Mouse (Mus musculus) liver, embryonic 14.5 days (tissue): ENCODE results near the gene Whamm. TPM values are rescaled to one million over a fixed set of nuclear protein-coding genes. Genes with fewer than 3 reads are reported as not detected.

Experiments
- ATAC-seq: fragments of 200-750 bp; cut with Nextera tagmentation; 2 replicates; pipeline ENCODE4 v1.8.0; 2017; ENCODE audit warnings: moderate number of reproducible peaks, mild to moderate bottlenecking, moderate library complexity; ENCODE audit not compliant: insufficient read depth
- DNase-seq, 3 experiments: peaks; one replicate each; pipeline ENCODE4 v3.0.0-alpha.2; 2012 to 2013; ENCODE audit warnings: low read depth in 3 of 3, low spot score in 3 of 3
- H3K27ac ChIP-seq: fragments of 300-500 bp; sonication (generic); 2 replicates; pipeline ENCODE4 v1.5.1; 2014; ENCODE audit warnings: moderate library complexity, mild to moderate bottlenecking, control low read depth, inconsistent platforms
- H3K27me3 ChIP-seq: fragments of 300-500 bp; sonication (generic); 2 replicates; pipeline ENCODE4 v1.6.1; 2014; ENCODE audit warnings: mild to moderate bottlenecking, low read length, moderate library complexity; ENCODE audit not compliant: control insufficient read depth, insufficient read depth
- H3K36me3 ChIP-seq: fragments of 300-500 bp; sonication (generic); replicated peaks from 2 replicates; pipeline ENCODE4 v1.6.1; 2014; ENCODE audit warnings: low read depth; ENCODE audit not compliant: control insufficient read depth, insufficient read depth
- H3K4me1 ChIP-seq, 2 experiments: fragments of 200-500 bp in 1 of 2; fragments of 300-500 bp in 1 of 2; sonication (generic) in 1 of 2; replicated peaks; 2 replicates each; pipeline ENCODE4 v1.6.1; 2012 to 2014; ENCODE audit warnings: antibody characterized with exemption in 1 of 2, inconsistent platforms in 1 of 2, low read length in 1 of 2; ENCODE audit not compliant: control insufficient read depth in 2 of 2, insufficient read depth in 2 of 2
- H3K4me2 ChIP-seq: fragments of 300-500 bp; sonication (generic); 2 replicates; pipeline ENCODE4 v1.6.1; 2014; ENCODE audit warnings: low read depth, mild to moderate bottlenecking, control low read depth, moderate library complexity
- H3K4me3 ChIP-seq, 2 experiments: fragments of 200-500 bp in 1 of 2; fragments of 300-500 bp in 1 of 2; sonication (generic) in 1 of 2; 2 replicates each; pipeline ENCODE4 v1.5.1; 2012 to 2014; ENCODE audit warnings: low read depth in 2 of 2, low read length in 2 of 2, mild to moderate bottlenecking in 2 of 2, control low read depth in 1 of 2, inconsistent platforms in 1 of 2, moderate library complexity in 1 of 2; ENCODE audit not compliant: insufficient read depth in 1 of 2
- H3K9ac ChIP-seq: fragments of 300-500 bp; sonication (generic); replicated peaks from 2 replicates; pipeline ENCODE4 v1.6.1; 2014; ENCODE audit warnings: mild to moderate bottlenecking, control low read depth, moderate library complexity
- H3K9me3 ChIP-seq: fragments of 300-500 bp; sonication (generic); 2 replicates; pipeline ENCODE4 v1.6.1; 2016; ENCODE audit warnings: low read length, mixed read lengths; ENCODE audit not compliant: control insufficient read depth
- CTCF ChIP-seq: IDR thresholded peaks from 2 replicates; pipeline ENCODE4 v1.5.1; 2016; ENCODE audit warnings: antibody characterized with exemption, low read depth, control low read depth
- EP300 ChIP-seq: IDR thresholded peaks from 2 replicates; pipeline ENCODE4 v1.6.1; 2016; ENCODE audit warnings: antibody characterized with exemption, low read depth
- WGBS: fragments of 180-500 bp; shearing (Covaris S2); extraction: QIAGEN DNeasy Blood & Tissue Kit; methylation state at CpG from one replicate; pipeline ENCODE4 v1.1.7; 2014; ENCODE audit not compliant: insufficient replicate concordance; 5-methylcytosine and 5-hydroxymethylcytosine counted together
- microRNA counts: library from miRNA; unstranded; fragments of <30 nt; microRNA quantifications from one replicate; lab custom pipeline; 2016
- polyA plus RNA-seq, 2 experiments: library from polyadenylated mRNA; depleted of rRNA in 1 of 2; stranded (reverse) in 1 of 2; unstranded in 1 of 2; fragments of >200 nt; fragmentation: Nextera tagmentation in 1 of 2; extraction: Ambion mirVana in 1 of 2; gene quantifications; 2 replicates each; pipeline versions ENCODE4 v1.2.1 to v1.2.3; 2012 to 2014

Whamm gene
- polyA plus RNA-seq, 2 experiments = 6.3 to 6.9 TPM

GRCm38 (mm10) chr7:81626460-81626859 lies 55.4 kb downstream of the Whamm start:
- Histone ChIP-seq H3K4me2 (no peak overlapping the region), H3K9ac (no peak overlapping the region), H3K36me3 (no peaks in the 10 kb centered on the region), H3K4me3 (no peak overlapping the region), H3K4me1 (no peaks in the 10 kb centered on the region), H3K27me3 (no peaks in the 10 kb centered on the region), H3K27ac (no peak overlapping the region), H3K9me3 (no peaks in the 10 kb centered on the region)
- TF ChIP-seq CTCF (peak; percentile 78), EP300 (no peak)
- 66% methylated on average over 2 of the region's 2 CpGs for WGBS
- DNase-seq = peak in 1 of 3 experiments; percentile 7
- no peak for ATAC-seq

DNA sequence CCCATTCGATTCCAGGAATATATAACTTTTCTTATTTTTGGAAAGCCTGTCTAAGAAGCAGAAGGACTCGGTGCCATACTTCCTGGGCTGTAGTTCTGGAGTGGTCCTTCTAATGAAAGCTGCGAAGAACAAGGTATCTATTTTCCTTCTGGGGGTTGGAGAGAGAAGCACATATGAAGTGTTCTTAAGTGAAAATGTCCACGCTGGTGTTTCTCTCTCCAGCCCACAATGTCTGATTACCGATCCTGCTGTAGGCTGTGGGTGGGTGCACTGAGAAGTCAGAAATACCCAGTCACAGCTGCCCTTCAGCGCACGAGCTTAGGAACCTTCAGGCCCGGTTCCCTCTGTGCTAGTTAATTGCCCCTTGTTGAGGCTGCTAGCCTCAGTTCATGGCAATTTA lies 60.2 kb downstream of the Whamm start:
- H3K27me3 ChIP-seq = no peaks in the 10 kb centered on the region
- ATAC-seq = no peak
- no peak overlapping the region for H3K4me2 ChIP-seq
- WGBS = 72% methylated on average over 8 of the region's 8 CpGs
- H3K9ac ChIP-seq = no peak overlapping the region
- no peaks in the 10 kb centered on the region for H3K4me1 ChIP-seq
- DNase-seq = no peak
- no peaks in the 10 kb centered on the region for H3K9me3 ChIP-seq
- no peak overlapping the region for H3K27ac ChIP-seq
- H3K4me3 ChIP-seq = no peak overlapping the region
- no peak for TF ChIP-seq EP300
- TF ChIP-seq CTCF = no peak
- no peaks in the 10 kb centered on the region for H3K36me3 ChIP-seq

DNA sequence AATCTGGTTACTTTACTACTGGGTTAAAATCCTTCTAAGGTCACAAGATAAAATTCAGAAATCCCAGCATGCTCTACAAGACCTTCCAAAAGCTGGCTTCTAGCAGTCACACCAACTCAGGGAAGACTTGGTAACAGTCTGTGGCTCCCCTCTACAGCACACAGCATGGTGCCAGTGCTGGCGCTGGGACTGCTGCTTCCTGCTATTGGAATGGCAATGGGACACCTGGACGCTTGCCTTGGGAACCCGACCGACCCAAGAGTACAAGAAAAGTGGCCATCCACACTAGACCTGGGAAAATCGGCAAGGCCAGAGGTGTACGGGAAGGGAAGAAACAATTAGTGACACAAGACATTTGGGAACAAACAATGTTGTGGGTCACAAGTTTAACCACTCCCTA lies 61.5 kb downstream of the Whamm start:
- no peak overlapping the region for H3K27ac ChIP-seq
- H3K4me1 ChIP-seq = no peaks in the 10 kb centered on the region
- no peaks in the 10 kb centered on the region for H3K36me3 ChIP-seq
- ATAC-seq (no peak), DNase-seq (no peak)
- WGBS = 69% methylated on average over 6 of the region's 6 CpGs
- H3K4me3 ChIP-seq = no peak overlapping the region
- TF ChIP-seq EP300 (no peak), CTCF (no peak)
- H3K9ac ChIP-seq = no peak overlapping the region
- no peaks in the 10 kb centered on the region for H3K27me3 ChIP-seq
- no peaks in the 10 kb centered on the region for H3K9me3 ChIP-seq
- H3K4me2 ChIP-seq = no peak overlapping the region

DNA sequence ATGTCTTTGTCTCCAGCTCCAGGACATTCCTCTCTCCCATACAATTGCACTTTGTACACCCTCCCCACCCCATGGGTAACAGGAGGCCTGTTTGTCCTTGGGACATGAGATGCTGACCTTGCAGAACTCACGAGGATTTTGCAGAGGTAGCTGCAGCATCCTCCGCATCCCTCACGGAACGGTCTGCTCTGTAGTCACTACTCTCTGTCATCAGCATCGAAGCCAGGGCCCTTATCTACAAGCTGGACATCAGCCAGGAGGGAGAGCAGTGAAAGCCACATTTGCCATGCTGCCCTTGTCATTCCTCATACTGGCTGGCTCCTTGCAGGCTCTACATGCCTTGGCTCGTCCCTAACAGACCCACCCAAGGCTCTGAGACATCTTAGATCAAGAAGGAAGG lies 70.0 kb downstream of the Whamm start:
- WGBS = 60% methylated on average over 6 of the region's 6 CpGs
- Histone ChIP-seq H3K27me3 (no peaks in the 10 kb centered on the region), H3K36me3 (no peaks in the 10 kb centered on the region), H3K4me2 (no peak overlapping the region), H3K9ac (no peak overlapping the region), H3K4me1 (no peaks in the 10 kb centered on the region), H3K4me3 (no peak overlapping the region), H3K27ac (no peak overlapping the region), H3K9me3 (no peaks in the 10 kb centered on the region)
- ATAC-seq = no peak
- TF ChIP-seq EP300 (no peak), CTCF (no peak)
- no peak for DNase-seq

DNA sequence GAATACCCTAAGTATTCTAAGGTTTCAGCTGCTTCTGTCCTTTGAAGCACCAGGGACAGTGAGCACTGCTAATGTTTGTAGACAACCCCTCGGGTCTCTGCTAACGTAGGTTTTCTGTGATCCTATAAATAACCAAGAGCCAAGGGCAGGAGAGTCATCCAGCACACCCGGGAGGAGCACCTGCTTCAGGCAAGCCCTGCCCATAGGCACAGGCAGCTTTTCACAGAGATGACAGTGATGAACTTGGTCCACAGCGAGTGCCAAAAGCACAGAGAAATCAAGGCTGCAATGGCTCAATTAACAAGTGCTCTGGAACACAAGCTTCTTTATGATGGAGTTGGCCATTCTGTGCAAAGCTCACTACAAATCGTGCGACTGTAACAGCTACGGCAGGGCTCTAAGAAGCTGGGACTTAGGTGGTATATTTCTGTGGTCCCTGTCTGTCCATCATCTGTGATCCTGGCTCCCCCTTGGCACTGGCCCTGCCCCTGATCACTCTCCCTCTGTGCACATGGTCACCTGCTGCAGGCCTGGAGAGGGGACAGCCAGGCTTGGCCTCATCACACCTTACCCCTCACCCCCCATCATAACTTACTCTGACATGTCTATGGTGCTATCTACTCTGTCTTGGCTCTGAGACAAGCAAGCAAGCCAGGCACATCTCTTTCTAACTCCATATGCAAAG lies 73.6 kb downstream of the Whamm start:
- Histone ChIP-seq H3K9me3 (no peaks in the 10 kb centered on the region), H3K27me3 (no peaks in the 10 kb centered on the region), H3K9ac (no peak overlapping the region), H3K4me2 (no peak overlapping the region), H3K4me3 (no peak overlapping the region), H3K27ac (no peak overlapping the region), H3K36me3 (no peaks in the 10 kb centered on the region), H3K4me1 (no peaks in the 10 kb centered on the region)
- DNase-seq = no peak
- 60% methylated on average over 7 of the region's 7 CpGs for WGBS
- TF ChIP-seq CTCF = no peak
- no peak for ATAC-seq

MicroRNAs within 50 kb of the gene (microRNA counts, 519-probe panel; counts per million panel counts)
- microRNA mmu-miR-1839-3p (lab: Ali Mortazavi, UCI) (69.9 counts per million), microRNA mmu-miR-1839-5p (lab: Ali Mortazavi, UCI) (1,873 counts per million, percentile 2 among the panel's probes with 10 or more counts)

Other genes with a start within 250 kb of the Whamm start
- 1,003 and 1,514 TPM in 2 replicates for gene Rps17, start 226.0 kb upstream of the Whamm start, polyA plus RNA-seq (2012; rRNA removed)
- gene Rps17, start 226.0 kb upstream of the Whamm start, polyA plus RNA-seq (2014; fragmentation: Nextera tagmentation; extraction: Ambion mirVana) = 828 and 838 TPM in 2 replicates
- 0.03 and 0.06 TPM in 2 replicates for gene Cpeb1, start 115.8 kb upstream of the Whamm start, polyA plus RNA-seq (2012; rRNA removed)
- not detected in 2 replicates for gene Cpeb1, start 115.8 kb upstream of the Whamm start, polyA plus RNA-seq (2014; fragmentation: Nextera tagmentation; extraction: Ambion mirVana)
- gene Ap3b2, start 77.3 kb upstream of the Whamm start, polyA plus RNA-seq (2012; rRNA removed) = 0.03 and 0.24 TPM in 2 replicates
- gene Ap3b2, start 77.3 kb upstream of the Whamm start, polyA plus RNA-seq (2014; fragmentation: Nextera tagmentation; extraction: Ambion mirVana) = not detected in 2 replicates
- not detected in 2 replicates for gene BC048679, start 73.0 kb upstream of the Whamm start, polyA plus RNA-seq (2012; rRNA removed)
- not detected in 2 replicates for gene BC048679, start 73.0 kb upstream of the Whamm start, polyA plus RNA-seq (2014; fragmentation: Nextera tagmentation; extraction: Ambion mirVana)
- 0.04 and 0.08 TPM in 2 replicates for gene Fsd2, start 4.3 kb upstream of the Whamm start, polyA plus RNA-seq (2012; rRNA removed)
- 0.10 and 0.19 TPM in 2 replicates for gene Fsd2, start 4.3 kb upstream of the Whamm start, polyA plus RNA-seq (2014; fragmentation: Nextera tagmentation; extraction: Ambion mirVana)
- gene Homer2, start 136.3 kb downstream of the Whamm start, polyA plus RNA-seq (2012; rRNA removed) = 1.4 and 2.6 TPM in 2 replicates
- 2.8 and 2.9 TPM in 2 replicates for gene Homer2, start 136.3 kb downstream of the Whamm start, polyA plus RNA-seq (2014; fragmentation: Nextera tagmentation; extraction: Ambion mirVana)
- gene Ramac, start 191.7 kb downstream of the Whamm start, polyA plus RNA-seq (2012; rRNA removed) = 15.7 and 22.7 TPM in 2 replicates
- gene Ramac, start 191.7 kb downstream of the Whamm start, polyA plus RNA-seq (2014; fragmentation: Nextera tagmentation; extraction: Ambion mirVana) = 53.1 and 59.7 TPM in 2 replicates
- 16.9 and 21.4 TPM in 2 replicates for gene 3110040N11Rik, start 218.2 kb downstream of the Whamm start, polyA plus RNA-seq (2012; rRNA removed)
- gene 3110040N11Rik, start 218.2 kb downstream of the Whamm start, polyA plus RNA-seq (2014; fragmentation: Nextera tagmentation; extraction: Ambion mirVana) = 25.4 and 25.9 TPM in 2 replicates